Mouse (Mus musculus) cerebellum, postnatal 14 days (tissue): ENCODE results near the gene Ttn.

Experiments
- DNase-seq, 2 experiments: peaks; one replicate each; pipeline ENCODE4 v3.0.0; 2021; ENCODE audit warnings: mixed read lengths in 2 of 2

Gene Ttn

DNA sequence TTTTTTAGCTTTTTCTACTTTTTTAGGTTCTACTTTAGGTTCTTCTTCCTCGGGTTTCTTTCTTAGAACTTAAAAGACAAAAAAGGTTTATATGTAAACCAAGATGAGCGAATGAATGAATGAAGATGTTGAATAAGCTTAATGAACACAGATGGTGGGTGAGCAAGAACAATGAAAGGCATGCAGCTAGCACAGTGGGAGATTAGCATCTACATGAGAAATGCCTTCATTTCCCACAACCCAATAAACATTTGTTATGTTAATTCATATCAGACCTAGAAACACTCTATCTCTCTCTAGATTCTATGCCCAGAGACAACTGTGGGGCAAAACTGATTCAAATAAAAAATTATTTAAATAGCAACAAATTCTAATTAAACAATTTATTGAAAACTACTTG is 164.6 kb downstream of the Ttn start:
- DNase-seq, result no peak

DNA sequence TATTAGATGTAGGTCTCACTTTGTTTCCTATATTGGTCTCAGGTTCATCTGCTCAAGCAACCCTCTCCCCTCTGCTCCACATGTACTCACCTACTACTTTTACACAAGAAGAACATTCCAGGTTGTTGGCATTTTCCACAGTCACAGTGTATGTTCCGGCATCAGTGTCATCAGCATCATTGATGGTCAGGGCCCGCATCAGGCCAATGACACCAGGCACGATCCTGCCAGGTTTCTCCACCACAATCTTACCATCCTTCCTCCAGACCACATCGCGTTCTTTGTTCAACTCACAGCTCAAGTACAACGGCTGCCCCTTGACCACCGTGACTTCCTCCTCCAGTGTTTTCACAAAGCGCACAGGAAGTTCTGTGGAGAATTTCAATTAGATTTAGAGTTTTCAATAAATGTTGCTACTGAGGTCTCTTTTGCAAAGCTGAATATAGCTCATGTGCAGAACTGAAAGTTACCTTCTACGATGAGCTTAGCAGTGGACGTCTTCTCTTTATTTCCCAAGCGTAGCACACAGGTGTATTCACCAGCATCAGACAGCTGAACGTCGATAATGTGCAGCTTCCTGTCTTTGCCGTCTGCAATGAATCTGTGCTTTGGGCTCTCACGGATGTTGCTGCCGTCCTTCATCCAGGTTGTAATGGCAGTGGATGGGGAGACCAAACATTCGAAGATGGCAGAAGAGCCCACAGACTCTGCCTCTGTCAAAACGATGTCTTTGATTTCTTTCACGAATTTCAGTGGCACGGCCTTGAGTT is 168.1 kb downstream of the Ttn start:
- DNase-seq, result no peak

DNA sequence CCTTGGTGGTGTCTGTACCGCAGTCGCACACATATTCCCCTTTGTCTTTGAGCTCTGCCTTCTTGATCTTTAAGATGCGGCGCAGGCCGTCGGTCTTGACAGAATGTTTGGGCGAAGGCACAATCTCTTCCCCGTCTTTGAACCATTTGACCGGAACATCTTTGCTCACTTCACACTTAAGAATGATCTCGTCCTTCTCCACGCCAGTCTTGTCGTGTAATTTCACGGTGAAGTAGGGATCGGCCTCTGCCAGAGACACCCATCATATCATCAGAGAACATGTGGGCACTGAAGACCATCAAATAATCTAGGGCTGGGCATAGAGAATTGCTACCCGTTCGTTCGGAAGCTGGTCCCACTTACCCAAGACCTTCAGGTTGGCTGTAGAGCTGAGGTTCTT is 171.2 kb downstream of the Ttn start:
- no peak for DNase-seq

GRCm38 (mm10) chr2:76808334-76808733 is 174.0 kb downstream of the Ttn start:
- DNase-seq, result no peak

GRCm38 (mm10) chr2:76807284-76807683 is 175.1 kb downstream of the Ttn start:
- DNase-seq, result no peak

DNA sequence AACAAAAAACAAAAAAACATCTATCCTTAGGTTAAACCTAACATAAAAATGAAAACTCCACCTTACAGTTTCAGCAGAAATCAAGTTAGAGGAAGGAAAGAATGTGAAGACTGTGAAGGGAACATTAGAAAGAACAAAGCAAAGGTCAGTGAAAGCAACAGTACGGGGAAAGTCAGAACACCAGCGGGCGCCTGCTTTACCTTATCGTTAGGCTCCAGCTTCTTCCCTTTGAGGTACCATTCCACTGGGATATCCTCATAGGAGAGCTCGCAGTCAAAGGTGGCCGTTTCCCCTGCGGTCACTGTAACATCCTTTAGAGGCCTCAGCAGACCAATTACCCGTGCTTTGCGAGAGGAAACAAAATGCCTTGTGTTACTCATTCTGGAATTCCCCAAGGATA is 175.5 kb downstream of the Ttn start:
- no peak for DNase-seq

- no peak for DNase-seq
These were observed 176.0 kb downstream of the Ttn start for GRCm38 (mm10) chr2:76806376-76806775.

DNA sequence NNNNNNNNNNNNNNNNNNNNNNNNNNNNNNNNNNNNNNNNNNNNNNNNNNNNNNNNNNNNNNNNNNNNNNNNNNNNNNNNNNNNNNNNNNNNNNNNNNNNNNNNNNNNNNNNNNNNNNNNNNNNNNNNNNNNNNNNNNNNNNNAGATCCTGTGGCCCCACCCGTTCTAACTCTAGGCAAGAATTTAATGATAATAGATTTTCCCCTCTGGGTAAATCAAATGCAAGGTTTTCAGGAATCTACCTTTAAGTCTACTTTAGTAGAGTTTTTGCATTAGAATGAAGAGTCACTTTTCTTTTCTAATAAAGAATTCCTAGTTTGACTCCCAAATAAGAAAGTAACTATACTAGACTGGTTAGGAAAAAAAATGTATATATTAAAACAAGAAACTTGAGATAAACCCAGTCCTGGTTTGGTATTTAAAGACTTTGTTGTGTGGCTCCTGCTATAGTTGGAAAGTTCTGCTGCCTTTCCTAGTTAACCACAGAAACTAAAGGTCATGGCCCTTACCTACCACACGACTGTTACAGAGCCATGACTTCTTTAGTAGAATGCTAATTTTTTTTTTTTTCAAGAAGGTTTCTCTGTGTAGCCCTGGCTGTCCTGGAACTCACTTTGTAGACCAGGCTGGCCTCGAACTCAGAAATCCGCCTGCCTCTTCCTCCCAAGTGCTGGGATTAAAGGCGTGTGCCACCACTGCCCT is 177.0 kb downstream of the Ttn start:
- DNase-seq, result no peak

- no peak for DNase-seq
These were observed 198.2 kb downstream of the Ttn start for GRCm38 (mm10) chr2:76784171-76784570.

- DNase-seq, result no peak
These were observed 201.6 kb downstream of the Ttn start for GRCm38 (mm10) chr2:76780792-76781191.

GRCm38 (mm10) chr2:76769831-76770230 is 212.5 kb downstream of the Ttn start:
- no peak for DNase-seq

GRCm38 (mm10) chr2:76767231-76767630 is 215.1 kb downstream of the Ttn start:
- DNase-seq, result no peak

DNA sequence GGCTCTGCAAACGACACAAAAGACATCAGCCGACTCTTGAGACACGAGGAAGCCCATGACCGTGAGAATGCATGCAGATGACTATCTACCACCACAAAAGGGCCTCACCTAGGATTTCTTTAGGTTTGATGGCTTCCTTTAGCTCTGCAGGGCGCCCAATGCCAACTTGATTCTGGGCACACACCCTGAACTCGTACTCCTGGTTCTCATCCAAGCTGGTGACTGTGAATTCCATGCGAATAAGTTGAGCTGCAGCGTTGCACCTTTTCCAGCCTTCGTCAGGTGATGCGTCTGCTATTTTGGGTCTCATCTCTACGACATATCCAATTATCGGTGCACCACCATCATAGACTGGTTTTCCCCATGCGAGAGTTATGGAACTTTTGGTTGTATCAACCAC is 217.8 kb downstream of the Ttn start:
- DNase-seq, result no peak

DNA sequence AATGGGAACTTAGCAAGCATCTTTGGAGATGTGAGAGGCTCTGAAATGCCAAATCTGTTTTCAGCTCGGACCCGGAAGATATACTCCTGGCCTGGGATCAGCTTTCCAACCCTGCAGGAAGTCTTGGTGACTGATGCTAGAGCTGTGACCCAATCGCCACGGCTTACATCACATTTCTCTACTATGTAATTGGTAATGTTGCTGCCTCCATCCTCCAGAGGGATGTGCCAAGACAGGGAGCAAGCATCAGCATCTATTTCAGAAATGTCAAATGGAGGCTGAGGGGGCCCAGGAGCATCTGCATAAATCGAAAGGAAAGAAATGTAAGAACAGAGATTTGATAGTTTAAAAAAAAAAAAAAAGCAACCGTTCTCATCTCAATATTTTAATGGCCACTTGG is 220.2 kb downstream of the Ttn start:
- no peak for DNase-seq

DNA sequence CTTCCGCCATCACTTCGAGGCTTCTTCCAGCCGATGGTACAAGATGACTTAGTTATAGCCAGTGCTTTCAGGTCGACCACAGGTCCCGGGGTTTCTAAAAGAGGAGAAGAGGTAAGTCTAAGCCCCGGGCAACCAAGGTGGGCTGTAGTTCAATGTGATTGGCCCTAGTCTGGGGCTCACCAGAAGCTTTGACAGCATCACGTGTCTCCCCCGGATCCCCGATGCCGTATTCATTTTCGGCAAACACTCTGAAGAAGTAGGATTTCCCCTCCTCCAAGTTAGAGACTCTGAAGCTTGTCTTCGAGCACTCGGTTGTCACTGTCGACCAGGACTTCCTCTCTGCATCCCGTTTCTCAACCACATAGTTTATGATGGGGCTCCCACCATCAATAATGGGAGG is 225.9 kb downstream of the Ttn start:
- DNase-seq, result no peak

DNA sequence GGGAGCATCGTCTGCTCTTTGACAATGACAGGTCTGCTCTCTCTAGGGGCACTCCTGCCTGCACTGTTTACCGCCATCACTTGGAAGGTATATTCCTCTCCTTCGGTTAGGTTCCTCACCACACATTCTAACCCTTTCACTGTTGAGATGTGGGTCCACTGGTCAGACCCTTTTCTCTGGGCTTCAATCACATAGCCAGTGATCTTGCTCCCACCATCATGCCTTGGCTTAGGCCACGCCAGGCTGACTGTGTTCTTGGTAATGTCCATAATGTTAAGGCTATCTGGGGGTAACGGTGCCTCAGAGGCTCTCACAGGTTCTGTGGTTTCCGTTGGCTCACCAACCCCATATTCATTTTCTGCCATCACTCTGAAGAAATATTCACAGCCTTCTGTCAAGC is 230.4 kb downstream of the Ttn start:
- no peak for DNase-seq

- DNase-seq, result no peak
These were observed 232.8 kb downstream of the Ttn start for GRCm38 (mm10) chr2:76749341-76750110.

DNA sequence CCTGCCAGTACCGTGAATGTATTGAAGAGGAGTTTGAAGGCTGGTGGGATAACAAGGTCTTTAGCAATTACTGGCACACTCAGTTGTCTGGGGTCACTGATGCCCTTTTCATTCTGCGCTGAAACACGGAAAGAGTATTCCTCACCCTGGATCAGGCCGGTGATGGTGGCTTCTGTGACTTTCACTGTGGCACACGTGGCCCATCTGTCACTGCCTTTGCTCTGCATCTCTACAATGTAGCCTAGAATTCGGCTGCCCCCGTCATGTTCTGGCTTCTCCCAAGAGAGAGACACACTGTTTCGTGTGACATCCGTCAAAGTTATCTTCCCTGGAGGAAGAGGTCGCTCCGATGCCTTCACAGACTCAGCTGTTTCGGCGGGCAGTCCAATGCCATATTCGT is 233.7 kb downstream of the Ttn start:
- no peak for DNase-seq

DNA sequence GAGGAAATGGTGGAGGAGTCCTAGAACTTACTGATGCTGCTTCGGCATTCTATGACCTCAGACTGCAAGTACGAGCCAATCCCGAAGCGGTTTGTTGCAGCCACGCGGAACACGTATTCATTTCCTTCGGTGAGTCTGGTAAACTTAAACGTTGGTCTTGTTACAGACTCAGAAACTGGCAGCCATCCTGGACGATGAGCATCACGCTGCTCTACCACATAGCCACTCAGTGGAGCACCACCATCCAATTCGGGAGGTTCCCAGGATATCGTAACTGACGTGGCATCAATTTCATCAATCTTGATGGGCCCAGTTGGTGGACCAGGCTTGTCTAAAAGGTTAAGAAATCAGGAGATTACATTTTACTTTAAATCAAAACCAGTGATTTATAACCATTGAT is 262.7 kb downstream of the Ttn start:
- no peak for DNase-seq

DNA sequence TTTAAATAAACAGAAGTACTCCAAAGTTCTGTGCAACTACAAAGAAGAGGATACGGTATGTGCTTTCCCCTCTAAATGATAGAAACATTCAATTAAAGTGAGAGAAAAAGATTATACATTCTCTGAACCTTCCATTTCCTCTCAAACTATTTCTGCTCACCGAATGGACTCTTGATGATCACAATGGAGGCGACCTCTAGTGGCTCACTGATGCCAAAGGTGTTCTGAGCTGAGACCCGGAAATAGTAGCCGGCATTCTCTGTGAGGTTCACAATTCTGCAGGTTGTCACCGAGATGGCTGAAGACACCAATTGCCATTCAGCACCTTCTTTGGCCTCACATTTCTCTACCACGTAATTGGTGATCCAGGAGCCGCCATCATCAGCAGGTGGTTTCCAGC is 267.4 kb downstream of the Ttn start:
- no peak for DNase-seq

DNA sequence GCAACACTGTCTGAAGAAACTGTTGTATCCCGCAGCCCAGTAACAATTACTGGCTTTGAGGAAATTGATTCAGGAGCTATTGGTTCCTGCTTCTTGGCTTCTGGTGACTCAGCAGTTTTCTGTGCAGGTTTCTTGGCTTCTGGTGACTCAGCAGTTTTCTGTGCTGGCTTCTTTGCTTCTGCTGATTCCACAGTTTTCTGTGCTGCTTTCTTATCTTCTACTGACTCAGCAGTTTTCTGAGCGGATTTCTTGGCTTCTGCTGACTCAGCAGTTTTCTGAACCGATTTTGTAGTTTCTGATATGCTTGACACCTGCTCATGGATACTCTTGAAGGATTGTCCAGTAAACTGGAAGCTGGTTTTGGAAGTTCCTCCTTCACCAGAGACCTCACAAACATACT is 273.8 kb downstream of the Ttn start:
- no peak for DNase-seq

- DNase-seq, result no peak
These were observed 276.7 kb downstream of the Ttn start for GRCm38 (mm10) chr2:76705655-76706054.

DNA sequence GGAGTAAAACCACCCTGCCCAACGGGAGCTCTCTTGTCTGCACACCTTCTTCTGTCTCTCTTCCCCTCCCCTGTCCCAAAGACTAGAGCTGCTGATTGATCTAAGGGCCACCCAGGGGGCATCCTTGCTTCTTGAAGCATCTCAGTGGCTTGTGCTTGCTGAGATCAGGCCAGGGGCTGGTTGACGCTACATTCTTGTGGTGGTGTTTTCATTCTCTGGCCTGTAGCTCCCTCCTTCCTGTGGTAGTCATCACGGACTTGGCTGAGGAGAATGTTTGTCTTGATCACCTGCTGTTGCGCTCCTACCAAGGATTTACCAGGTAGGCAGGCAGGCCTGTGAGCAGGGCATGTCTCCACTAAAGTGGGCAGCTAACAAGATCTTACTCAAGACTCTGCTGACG is 279.6 kb downstream of the Ttn start:
- no peak for DNase-seq

GRCm38 (mm10) chr2:76702188-76702587 is 280.2 kb downstream of the Ttn start:
- DNase-seq, result no peak
